Mouse (Mus musculus) midbrain, embryonic 10.5 days (tissue): Measurements from ENCODE around the gene Heatr4. TPM values are rescaled to one million over a fixed set of nuclear protein-coding genes. Genes with fewer than 3 reads are reported as not detected.
"Not testable (repeated sequence)": the region's sequence is repeated elsewhere in the genome, so short reads cannot be mapped to it uniquely, and the experiment has no call there.

Source experiments
- DNase-seq: peaks from one replicate; pipeline ENCODE4 v3.0.0-alpha.2; 2017; ENCODE audit warnings: low spot score
- H3K27ac ChIP-seq: fragments of 300-500 bp; sonication (generic); replicated peaks from 2 replicates; pipeline ENCODE4 v1.5.1; 2016; ENCODE audit warnings: mild to moderate bottlenecking
- H3K27me3 ChIP-seq: fragments of 300-500 bp; sonication (generic); 2 replicates; pipeline ENCODE4 v1.6.1; 2016; ENCODE audit warnings: low read depth, mild to moderate bottlenecking; ENCODE audit not compliant: poor library complexity, severe bottlenecking
- H3K36me3 ChIP-seq: fragments of 300-500 bp; sonication (generic); 2 replicates; pipeline ENCODE4 v1.6.1; 2016; ENCODE audit warnings: mild to moderate bottlenecking, moderate library complexity
- H3K4me1 ChIP-seq: fragments of 300-500 bp; sonication (generic); 2 replicates; pipeline ENCODE4 v1.6.1; 2016
- H3K4me3 ChIP-seq: fragments of 300-500 bp; sonication (generic); 2 replicates; pipeline ENCODE4 v1.5.1; 2016; ENCODE audit warnings: mild to moderate bottlenecking, moderate library complexity
- H3K9me3 ChIP-seq: fragments of 300-500 bp; sonication (generic); replicated peaks from 2 replicates; pipeline ENCODE4 v1.6.1; 2016; ENCODE audit warnings: mild to moderate bottlenecking
- WGBS: fragments of 180-500 bp; shearing (Covaris S2); methylation state at CpG from one replicate; pipeline ENCODE4 v1.1.7; 2016; 5-methylcytosine and 5-hydroxymethylcytosine counted together
- polyA plus RNA-seq: library from polyadenylated mRNA; unstranded; fragments of >200 nt; fragmentation: Nextera tagmentation; extraction: Ambion mirVana; gene quantifications from 2 replicates; pipeline ENCODE4 v1.2.1, GENCODE M21; 2016

Gene Heatr4
- not detected in 2 replicates for polyA plus RNA-seq

- 0 out of 2 replicates have a peak, but pooled peaks cover 5% of the 10 kb centered on the region for H3K27me3 ChIP-seq
- no peak for DNase-seq
- H3K4me3 ChIP-seq, result no peak within 1 kb of the TSS
- no peaks in the 10 kb centered on the region for H3K9me3 ChIP-seq
- H3K4me1 ChIP-seq, result peaks cover 29% of the 10 kb centered on the region
- H3K27ac ChIP-seq, result no peak within 1 kb of the TSS
- 0 out of 2 replicates have a peak, but pooled peaks cover 3% of the 10 kb centered on the region for H3K36me3 ChIP-seq
- WGBS, result 68% methylated on average over 4 of the region's 4 CpGs
Observed at GRCm38 (mm10) chr12:83984752-83985151, at the start of gene Heatr4. Gene Heatr4 (minus strand): TSS chr12:83984852.

DNA sequence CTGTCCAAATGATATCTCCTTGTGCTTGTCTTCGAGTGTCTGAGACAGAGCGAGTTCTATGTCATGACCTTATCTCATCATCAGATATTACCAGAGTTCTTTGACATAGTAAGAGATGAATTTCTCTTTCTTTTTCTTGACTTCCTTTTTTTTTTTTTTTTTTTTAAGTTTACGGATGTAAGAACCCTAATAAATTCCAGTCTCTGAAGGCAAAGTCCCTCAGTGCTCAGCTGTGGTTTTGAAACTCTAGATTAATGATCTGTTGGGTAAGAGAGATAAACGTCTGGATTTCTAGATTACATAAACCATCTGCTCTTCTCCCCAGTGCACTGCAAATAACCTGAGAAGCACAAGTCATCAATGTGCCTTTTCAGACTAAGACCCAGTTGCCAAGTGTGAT, 49.5 kb upstream of the Heatr4 start:
- Histone ChIP-seq H3K4me3 (no peak overlapping the region), H3K27ac (no peak overlapping the region), H3K36me3 (no peaks in the 10 kb centered on the region), H3K27me3 (peaks cover 14% of the 10 kb centered on the region), H3K9me3 (0 out of 2 replicates have a peak, but pooled peaks cover 2% of the 10 kb centered on the region), H3K4me1 (peaks cover 3% of the 10 kb centered on the region; the same call in 1 of the 2 replicates)
- WGBS, result 84% methylated on average over 4 of the region's 4 CpGs
- no peak for DNase-seq

DNA sequence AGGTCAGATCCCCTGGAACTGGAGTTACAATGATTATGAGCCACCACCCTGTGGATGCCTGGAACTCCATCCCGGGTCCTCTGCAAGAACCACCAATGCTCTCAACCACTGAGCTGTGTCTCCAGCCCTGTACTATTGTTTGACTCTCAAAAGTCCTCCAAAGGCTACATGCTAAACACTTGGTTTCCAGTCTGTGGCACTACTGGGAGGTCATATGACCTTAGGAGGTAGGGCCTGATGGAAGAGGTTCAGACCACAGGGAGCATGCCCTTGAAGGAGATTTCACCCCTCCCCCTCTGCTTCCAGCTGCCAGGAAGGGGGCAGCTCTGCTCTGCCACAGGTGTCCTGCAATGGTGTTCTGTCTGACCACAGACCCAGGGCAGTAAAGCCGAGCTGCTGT, 48.6 kb upstream of the Heatr4 start:
- not testable (repeated sequence) for DNase-seq, H3K9me3 ChIP-seq, H3K27ac ChIP-seq, H3K4me3 ChIP-seq, H3K36me3 ChIP-seq, H3K4me1 ChIP-seq
- H3K27me3 ChIP-seq, result peaks cover 14% of the 10 kb centered on the region
- WGBS, result 86% methylated on average over 2 of the region's 2 CpGs

GRCm38 (mm10) chr12:84032854-84033253, 48.2 kb upstream of the Heatr4 start:
- no peak overlapping the region for H3K27ac ChIP-seq
- 91% methylated on average over 4 of the region's 4 CpGs for WGBS
- no peaks in the 10 kb centered on the region for H3K36me3 ChIP-seq
- no peaks in the 10 kb centered on the region for H3K9me3 ChIP-seq
- no peak overlapping the region for H3K4me3 ChIP-seq
- H3K27me3 ChIP-seq, result peaks cover 10% of the 10 kb centered on the region
- no peak for DNase-seq
- peaks cover 4% of the 10 kb centered on the region for H3K4me1 ChIP-seq

DNA sequence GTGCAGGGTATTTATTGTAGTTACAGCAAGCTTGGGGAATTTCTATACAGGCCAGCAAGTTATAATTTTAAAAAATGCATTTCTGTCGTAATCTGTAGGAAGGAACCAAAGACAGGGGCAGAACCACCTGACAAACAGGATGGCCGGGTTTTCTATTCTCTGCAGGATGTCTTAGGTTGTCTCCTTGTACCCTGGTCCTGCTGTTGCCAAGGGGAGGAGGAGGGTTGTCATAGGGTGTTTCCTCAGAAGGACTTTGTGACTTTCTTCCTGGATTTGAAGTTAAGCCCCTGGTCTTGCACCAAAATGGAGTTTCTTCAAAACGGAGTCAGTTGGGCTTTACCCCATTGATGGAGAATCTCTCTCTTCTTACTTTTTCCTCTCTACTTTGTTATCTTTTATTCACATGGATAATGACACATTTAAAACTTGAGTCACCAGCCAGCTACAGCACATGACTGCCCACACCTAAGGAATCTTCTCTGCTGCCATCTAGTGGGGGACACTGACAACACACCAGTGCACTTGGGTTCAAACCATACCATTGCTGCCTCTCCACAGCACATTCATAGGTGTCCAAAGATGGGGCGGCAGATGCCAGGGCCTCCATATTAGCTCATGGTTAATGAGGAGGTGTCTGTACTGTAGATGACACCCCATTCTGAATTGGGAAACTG, 46.1 kb upstream of the Heatr4 start:
- DNase-seq, result peak; percentile 58
- no peak overlapping the region for H3K27ac ChIP-seq
- no peak overlapping the region for H3K4me3 ChIP-seq
- 78% methylated on average over 4 of the region's 4 CpGs for WGBS
- H3K36me3 ChIP-seq, result no peaks in the 10 kb centered on the region
- H3K4me1 ChIP-seq, result peaks cover 4% of the 10 kb centered on the region
- no peaks in the 10 kb centered on the region for H3K9me3 ChIP-seq
- H3K27me3 ChIP-seq, result no peaks in the 10 kb centered on the region

DNA sequence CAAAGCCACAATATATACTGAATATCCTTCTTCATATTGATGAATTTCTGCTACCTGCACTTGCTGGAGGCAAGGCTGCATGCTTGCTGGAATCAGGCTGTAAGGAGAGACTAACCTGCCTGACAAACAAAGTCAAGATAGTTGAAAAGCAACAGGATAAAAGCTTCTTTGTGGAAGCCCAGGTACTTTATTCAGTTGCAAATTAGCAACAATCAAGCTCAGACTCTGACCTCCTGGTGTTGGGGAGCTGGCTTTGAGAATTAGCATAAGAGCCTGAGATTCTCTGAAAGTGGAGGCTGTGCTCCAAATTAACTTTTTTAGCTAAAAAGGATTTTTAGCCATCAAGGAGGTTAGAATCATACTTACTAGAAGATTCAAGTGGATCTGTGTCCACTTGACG, 44.4 kb upstream of the Heatr4 start:
- 78% methylated on average over 1 of the region's 1 CpGs for WGBS
- not testable (repeated sequence) for H3K27ac ChIP-seq

DNA sequence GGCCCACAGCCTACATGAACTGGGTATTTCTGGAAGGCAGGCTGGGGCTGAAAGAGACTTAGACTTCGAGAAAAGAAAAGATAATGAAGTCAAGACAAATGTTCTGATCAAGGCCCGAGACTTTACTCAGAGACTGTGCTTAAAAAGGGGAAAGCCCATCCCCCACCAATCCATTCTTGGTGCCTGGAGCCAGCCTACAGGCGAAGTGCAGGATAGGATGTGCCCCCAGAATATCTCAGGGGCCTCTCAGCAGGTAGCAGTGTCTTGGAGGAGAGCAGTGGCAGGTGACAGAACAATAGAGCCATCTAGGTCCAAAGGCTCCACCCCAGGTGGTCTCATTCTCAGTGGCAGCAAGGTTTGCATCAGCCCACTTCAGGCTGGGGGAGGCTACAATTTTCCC, 43.7 kb upstream of the Heatr4 start:
- not testable (repeated sequence) for H3K27me3 ChIP-seq, H3K27ac ChIP-seq, H3K9me3 ChIP-seq, H3K36me3 ChIP-seq, H3K4me1 ChIP-seq, H3K4me3 ChIP-seq, DNase-seq
- WGBS, result 54% methylated on average over 3 of the region's 3 CpGs

More for the DNA sequence above, 44.4 kb upstream of the Heatr4 start:
- DNase-seq, H3K9me3 ChIP-seq, H3K4me1 ChIP-seq, H3K27me3 ChIP-seq, H3K36me3 ChIP-seq, H3K4me3 ChIP-seq: not testable (repeated sequence)

GRCm38 (mm10) chr12:84025888-84026287, 41.2 kb upstream of the Heatr4 start:
- 86% methylated on average over 7 of the region's 7 CpGs for WGBS
- H3K4me3 ChIP-seq, result no peak overlapping the region
- peaks cover 4% of the 10 kb centered on the region for H3K4me1 ChIP-seq
- no peaks in the 10 kb centered on the region for H3K36me3 ChIP-seq
- H3K27me3 ChIP-seq, result no peaks in the 10 kb centered on the region
- no peak overlapping the region for H3K27ac ChIP-seq
- DNase-seq, result no peak
- no peaks in the 10 kb centered on the region for H3K9me3 ChIP-seq

- H3K9me3 ChIP-seq, result no peaks in the 10 kb centered on the region
- DNase-seq, result no peak
- no peaks in the 10 kb centered on the region for H3K36me3 ChIP-seq
- peaks cover 2% of the 10 kb centered on the region for H3K4me1 ChIP-seq
- 88% methylated on average over 9 of the region's 9 CpGs for WGBS
- H3K27me3 ChIP-seq, result no peaks in the 10 kb centered on the region
- H3K27ac ChIP-seq, result no peak overlapping the region
- no peak overlapping the region for H3K4me3 ChIP-seq
Observed at GRCm38 (mm10) chr12:84023052-84023745, 38.5 kb upstream of the Heatr4 start.

DNA sequence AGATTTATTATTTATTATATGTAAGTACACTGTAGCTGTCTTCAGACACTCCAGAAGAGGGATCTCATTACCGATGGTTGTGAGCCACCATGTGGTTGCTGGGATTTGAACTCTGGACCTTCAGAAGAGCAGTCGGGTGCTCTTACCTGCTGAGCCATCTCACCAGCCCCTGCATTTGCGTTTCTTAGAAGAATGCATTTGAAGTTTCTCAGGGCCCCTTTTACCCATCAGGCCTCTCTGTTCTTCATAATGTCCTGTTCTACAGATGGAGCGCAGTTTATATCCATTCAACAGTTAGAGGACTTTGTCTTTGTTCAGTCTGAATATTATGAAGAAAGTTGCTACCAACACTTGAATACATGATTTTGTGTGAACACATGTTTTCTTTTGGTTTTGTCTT, 37.6 kb upstream of the Heatr4 start:
- not testable (repeated sequence) for H3K9me3 ChIP-seq, H3K27ac ChIP-seq, H3K36me3 ChIP-seq, DNase-seq, H3K4me3 ChIP-seq, H3K4me1 ChIP-seq, H3K27me3 ChIP-seq
- 95% methylated on average over 4 of the region's 4 CpGs for WGBS

GRCm38 (mm10) chr12:84020528-84020927, 35.9 kb upstream of the Heatr4 start:
- WGBS, result 89% methylated on average over 7 of the region's 7 CpGs
- not testable (repeated sequence) for H3K27me3 ChIP-seq, DNase-seq, H3K27ac ChIP-seq, H3K4me3 ChIP-seq, H3K9me3 ChIP-seq, H3K4me1 ChIP-seq
- peaks cover 17% of the 10 kb centered on the region for H3K36me3 ChIP-seq

DNA sequence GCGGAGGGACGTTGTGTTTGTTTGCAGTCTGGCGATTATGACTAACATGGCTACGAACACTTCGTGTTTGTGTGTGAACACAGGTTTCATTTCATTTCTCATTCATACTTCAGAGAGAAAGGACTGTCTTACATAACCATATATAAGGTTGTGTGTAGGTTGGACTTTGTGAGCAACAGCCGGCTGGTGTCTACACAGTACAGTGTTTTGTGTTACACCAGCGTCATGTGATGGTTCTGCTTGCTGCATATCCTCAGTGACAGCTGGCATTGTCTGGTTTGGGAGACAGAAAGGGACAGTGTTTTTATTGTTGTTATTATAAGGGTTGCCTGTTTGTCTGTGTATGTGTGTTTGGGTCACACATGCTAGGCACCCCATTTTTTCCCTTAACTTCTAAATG, 29.0 kb upstream of the Heatr4 start:
- H3K9me3 ChIP-seq, result no peaks in the 10 kb centered on the region
- H3K27me3 ChIP-seq, result no peaks in the 10 kb centered on the region
- peaks cover 49% of the 10 kb centered on the region for H3K4me1 ChIP-seq
- peaks cover 34% of the 10 kb centered on the region for H3K36me3 ChIP-seq
- DNase-seq, result no peak
- H3K27ac ChIP-seq, result no peak overlapping the region
- WGBS, result 94% methylated on average over 7 of the region's 7 CpGs
- no peak overlapping the region for H3K4me3 ChIP-seq

DNA sequence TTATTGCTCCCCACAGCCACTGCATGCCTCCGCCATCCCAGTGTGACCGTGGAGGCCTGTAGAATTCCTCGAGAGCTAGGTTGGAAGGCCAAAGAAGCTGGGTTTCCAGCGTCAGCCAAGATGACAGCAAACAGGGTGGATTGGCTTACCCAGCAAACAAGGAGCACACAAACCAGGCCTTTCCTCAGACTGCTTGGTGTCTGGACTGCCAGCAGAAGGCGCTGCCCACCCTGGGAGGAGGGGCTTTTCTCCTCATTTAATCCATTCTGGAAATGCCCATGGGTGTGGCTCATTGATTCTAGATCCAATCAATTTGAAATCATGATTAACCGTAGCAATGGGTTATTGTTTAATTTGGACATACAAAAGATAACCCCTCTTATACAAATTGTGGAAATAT, 28.5 kb upstream of the Heatr4 start:
- Histone ChIP-seq H3K9me3 (no peaks in the 10 kb centered on the region), H3K27ac (no peak overlapping the region; the same call in 1 of the 2 replicates), H3K27me3 (no peaks in the 10 kb centered on the region), H3K4me1 (peaks cover 54% of the 10 kb centered on the region), H3K4me3 (no peak overlapping the region), H3K36me3 (peaks cover 34% of the 10 kb centered on the region)
- WGBS, result 73% methylated on average over 6 of the region's 6 CpGs
- no peak for DNase-seq
